Mouse (Mus musculus) gastrocnemius, postnatal 25 days (tissue): ENCODE measurements around the gene Tmtc2. TPM values are rescaled to one million over a fixed set of nuclear protein-coding genes. Genes with fewer than 3 reads are reported as not detected.

Experiments
- DNase-seq: peaks from one replicate; pipeline ENCODE4 v3.0.0; 2022
- total RNA-seq, 2 experiments: library from RNA; stranded (reverse); gene quantifications; 1 replicate in 1 of 2; 2 replicates in 1 of 2; pipeline ENCODE4 v1.2.3; 2021

The Tmtc2 gene
- total RNA-seq, 2 experiments from 2014 or later, result 1.2 to 1.3 TPM

- no peak for DNase-seq
Measured at GRCm38 (mm10) chr10:105495248-105495647, 79.0 kb downstream of the Tmtc2 start.

GRCm38 (mm10) chr10:105492485-105492884 is 81.8 kb downstream of the Tmtc2 start:
- no peak for DNase-seq

- no peak for DNase-seq
Measured at GRCm38 (mm10) chr10:105490748-105491147, 83.5 kb downstream of the Tmtc2 start.

GRCm38 (mm10) chr10:105489970-105490735 is 84.1 kb downstream of the Tmtc2 start:
- peak; percentile 81 for DNase-seq

GRCm38 (mm10) chr10:105486977-105487376 is 87.3 kb downstream of the Tmtc2 start:
- no peak for DNase-seq

GRCm38 (mm10) chr10:105484355-105485094 is 89.7 kb downstream of the Tmtc2 start:
- DNase-seq, result no peak

GRCm38 (mm10) chr10:105479771-105480170 is 94.5 kb downstream of the Tmtc2 start:
- DNase-seq, result no peak

- DNase-seq, result no peak
Measured at GRCm38 (mm10) chr10:105477623-105478238, 96.5 kb downstream of the Tmtc2 start.

GRCm38 (mm10) chr10:105474162-105474830 is 100.0 kb downstream of the Tmtc2 start:
- DNase-seq, result no peak

- DNase-seq, result no peak
Measured at GRCm38 (mm10) chr10:105464378-105464777, 109.9 kb downstream of the Tmtc2 start.

- no peak for DNase-seq
Measured at GRCm38 (mm10) chr10:105453441-105453840, 120.8 kb downstream of the Tmtc2 start.

GRCm38 (mm10) chr10:105447191-105447590 is 127.1 kb downstream of the Tmtc2 start:
- DNase-seq, result no peak

- DNase-seq, result no peak
Measured at GRCm38 (mm10) chr10:105444309-105444708, 129.9 kb downstream of the Tmtc2 start.

GRCm38 (mm10) chr10:105434879-105435278 is 139.4 kb downstream of the Tmtc2 start:
- no peak for DNase-seq

- DNase-seq, result no peak
Measured at GRCm38 (mm10) chr10:105430885-105431284, 143.4 kb downstream of the Tmtc2 start.

GRCm38 (mm10) chr10:105430232-105430631 is 144.0 kb downstream of the Tmtc2 start:
- DNase-seq, result no peak

- DNase-seq, result no peak
Measured at GRCm38 (mm10) chr10:105428080-105428479, 146.2 kb downstream of the Tmtc2 start.

GRCm38 (mm10) chr10:105427625-105428024 is 146.6 kb downstream of the Tmtc2 start:
- DNase-seq, result no peak

GRCm38 (mm10) chr10:105425052-105425451 is 149.2 kb downstream of the Tmtc2 start:
- no peak for DNase-seq

GRCm38 (mm10) chr10:105423187-105423586 is 151.1 kb downstream of the Tmtc2 start:
- DNase-seq, result no peak

GRCm38 (mm10) chr10:105417845-105418383 is 156.3 kb downstream of the Tmtc2 start:
- no peak for DNase-seq

- no peak for DNase-seq
Measured at GRCm38 (mm10) chr10:105416601-105417000, 157.7 kb downstream of the Tmtc2 start.
